Mouse (Mus musculus) c-Kit-negative CD71-positive TER-119-positive erythroid progenitor cells, embryonic 14.5 days (primary cell): ENCODE measurements around the gene Rps12-ps3.

Experiments used
- DNase-seq: peaks from one replicate; pipeline ENCODE4 v3.0.0-alpha.2; 2013; ENCODE audit warnings: low read depth, low spot score

Rps12-ps3 gene

GRCm38 (mm10) chr19:59321990-59322389 is at the start of gene Rps12-ps3:
Rps12-ps3 (plus strand) TSS chr19:59322290.
- DNase-seq = no peak

GRCm38 (mm10) chr19:59273190-59273589 is 48.9 kb upstream of the Rps12-ps3 start:
- DNase-seq = no peak

- no peak for DNase-seq
Measured at GRCm38 (mm10) chr19:59276354-59276753, 45.7 kb upstream of the Rps12-ps3 start.

- DNase-seq = no peak
Measured at GRCm38 (mm10) chr19:59280841-59281240, 41.2 kb upstream of the Rps12-ps3 start.

- DNase-seq = no peak
Measured at GRCm38 (mm10) chr19:59282001-59282400, 40.1 kb upstream of the Rps12-ps3 start.

GRCm38 (mm10) chr19:59289042-59289441 is 33.0 kb upstream of the Rps12-ps3 start:
- DNase-seq = no peak

GRCm38 (mm10) chr19:59289811-59290210 is 32.3 kb upstream of the Rps12-ps3 start:
- no peak for DNase-seq

- DNase-seq = no peak
Measured at GRCm38 (mm10) chr19:59292183-59292839, 29.8 kb upstream of the Rps12-ps3 start.

- DNase-seq = no peak
Measured at GRCm38 (mm10) chr19:59315308-59315707, 6.8 kb upstream of the Rps12-ps3 start.

- no peak for DNase-seq
Measured at GRCm38 (mm10) chr19:59316571-59316970, 5.5 kb upstream of the Rps12-ps3 start.

- DNase-seq = no peak
Measured at GRCm38 (mm10) chr19:59330816-59331225, 8.7 kb downstream of the Rps12-ps3 start.

GRCm38 (mm10) chr19:59336655-59337054 is 14.6 kb downstream of the Rps12-ps3 start:
- no peak for DNase-seq

GRCm38 (mm10) chr19:59337872-59338681 is 16.0 kb downstream of the Rps12-ps3 start:
- DNase-seq = no peak

GRCm38 (mm10) chr19:59339908-59340307 is 17.8 kb downstream of the Rps12-ps3 start:
- DNase-seq = no peak

- DNase-seq = no peak
Measured at GRCm38 (mm10) chr19:59342964-59343363, 20.9 kb downstream of the Rps12-ps3 start.

- no peak for DNase-seq
Measured at GRCm38 (mm10) chr19:59344304-59344711, 22.2 kb downstream of the Rps12-ps3 start.

- DNase-seq = peak; percentile 46
Measured at GRCm38 (mm10) chr19:59345081-59345657, 23.1 kb downstream of the Rps12-ps3 start.

GRCm38 (mm10) chr19:59345658-59346283 is 23.7 kb downstream of the Rps12-ps3 start, which contains the start of gene Pdzd8:
Pdzd8 (minus strand) TSS chr19:59345780.
- peak; percentile 85 for DNase-seq

GRCm38 (mm10) chr19:59346325-59346724 is 24.2 kb downstream of the Rps12-ps3 start:
- DNase-seq = no peak

GRCm38 (mm10) chr19:59349329-59349960 is 27.4 kb downstream of the Rps12-ps3 start:
- DNase-seq = no peak

- DNase-seq = no peak
Measured at GRCm38 (mm10) chr19:59350273-59350903, 28.3 kb downstream of the Rps12-ps3 start.
